Mouse (Mus musculus): ENCODE data around the gene Emc8.

GRCm38 (mm10) chr8:120699079-120699478 is 30.7 kb upstream of the Emc8 start:
- TF ChIP-seq CTCF (IDR thresholded peaks at IDR 0.05; ENCODE audit: extremely low read depth, insufficient read length, insufficient replicate concordance, low read depth, low read length): no peak
- no peak for TF ChIP-seq POLR2A (IDR thresholded peaks at IDR 0.05; ENCODE audit: low read depth, low read length)

All from small intestine, adult 2 months (tissue).